Mouse (Mus musculus): Measurements from ENCODE around the gene Fnip2. TPM values are rescaled to one million over a fixed set of nuclear protein-coding genes. Genes with fewer than 3 reads are reported as not detected.
A peak's percentile ranks its signal among the peaks of the same experiment; 100 is the strongest.

Gene Fnip2
- polyA plus RNA-seq, 1 experiment = 0.36 TPM

GRCm38 (mm10) chr3:79555061-79555460, 12.5 kb downstream of the Fnip2 start:
- peaks cover 86% of the 10 kb centered on the region for H3K36me3 ChIP-seq (ENCODE audit: control insufficient read depth)
- no peaks in the 10 kb centered on the region for H3K27me3 ChIP-seq (ENCODE audit: control insufficient read depth)
- H3K9me3 ChIP-seq (ENCODE audit: control insufficient read depth, low read length) = no peaks in the 10 kb centered on the region
- peaks cover 49% of the 10 kb centered on the region for H3K4me1 ChIP-seq (ENCODE audit: control insufficient read depth)
- H3K4me3 ChIP-seq (replicated peaks) = no peak overlapping the region
- no peak for TF ChIP-seq TAL1 (IDR thresholded peaks at IDR 0.05; ENCODE audit: low read length)
- no peak for TF ChIP-seq GATA1 (IDR thresholded peaks at IDR 0.05; ENCODE audit: low read length)

- peaks cover 48% of the 10 kb centered on the region for H3K4me1 ChIP-seq (ENCODE audit: control insufficient read depth)
- H3K36me3 ChIP-seq (ENCODE audit: control insufficient read depth) = peaks cover 85% of the 10 kb centered on the region
- H3K27me3 ChIP-seq (ENCODE audit: control insufficient read depth) = no peaks in the 10 kb centered on the region
- no peak overlapping the region for H3K4me3 ChIP-seq (replicated peaks)
- no peak for TF ChIP-seq GATA1 (IDR thresholded peaks at IDR 0.05; ENCODE audit: low read length)
- no peak for TF ChIP-seq TAL1 (IDR thresholded peaks at IDR 0.05; ENCODE audit: low read length)
- H3K9me3 ChIP-seq (ENCODE audit: control insufficient read depth, low read length) = no peaks in the 10 kb centered on the region
These were observed 13.8 kb downstream of the Fnip2 start for GRCm38 (mm10) chr3:79553779-79554178.

- peaks cover 83% of the 10 kb centered on the region for H3K36me3 ChIP-seq (ENCODE audit: control insufficient read depth)
- TF ChIP-seq TAL1 (IDR thresholded peaks at IDR 0.05; ENCODE audit: low read length) = no peak
- no peak for TF ChIP-seq GATA1 (IDR thresholded peaks at IDR 0.05; ENCODE audit: low read length)
- no peaks in the 10 kb centered on the region for H3K9me3 ChIP-seq (ENCODE audit: control insufficient read depth, low read length)
- H3K27me3 ChIP-seq (ENCODE audit: control insufficient read depth) = no peaks in the 10 kb centered on the region
- no peak overlapping the region for H3K4me3 ChIP-seq (replicated peaks)
- H3K4me1 ChIP-seq (ENCODE audit: control insufficient read depth) = peaks cover 46% of the 10 kb centered on the region
These were observed 15.6 kb downstream of the Fnip2 start for GRCm38 (mm10) chr3:79551826-79552552.

DNA sequence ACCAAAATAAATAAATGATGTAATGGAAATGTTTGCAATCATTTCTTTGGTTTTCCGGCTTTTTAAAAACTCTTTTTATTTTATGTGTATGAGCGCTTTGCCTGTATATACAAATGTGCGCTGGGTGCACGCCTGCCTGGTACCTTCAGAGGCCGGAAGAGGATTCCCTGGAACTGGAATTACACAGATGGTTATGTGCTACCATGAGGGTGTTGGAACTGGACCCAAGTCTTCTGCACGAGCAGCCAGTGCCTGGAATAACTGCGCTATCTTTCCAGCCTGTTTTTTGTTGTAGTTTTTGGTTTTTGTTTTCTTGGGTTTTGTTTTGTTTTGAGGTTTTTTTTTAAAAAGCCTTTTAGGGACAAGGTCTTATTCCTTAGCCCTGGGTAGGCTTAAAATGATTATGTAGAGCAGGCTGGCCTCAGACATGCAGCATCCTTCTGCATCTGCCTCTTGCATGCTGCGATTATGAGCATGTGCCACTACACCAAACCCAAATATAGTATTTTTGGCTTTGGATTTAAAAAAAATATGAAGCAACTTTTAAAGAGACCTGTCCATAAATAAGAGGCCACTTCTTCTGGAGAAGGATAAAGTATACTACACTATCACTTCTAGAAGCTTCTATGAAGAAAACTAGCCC, 17.7 kb downstream of the Fnip2 start:
- Histone ChIP-seq H3K4me3 (replicated peaks) (no peak overlapping the region), H3K9me3 (ENCODE audit: control insufficient read depth, low read length) (no peaks in the 10 kb centered on the region), H3K36me3 (ENCODE audit: control insufficient read depth) (peaks cover 87% of the 10 kb centered on the region), H3K4me1 (ENCODE audit: control insufficient read depth) (peaks cover 40% of the 10 kb centered on the region), H3K27me3 (ENCODE audit: control insufficient read depth) (no peaks in the 10 kb centered on the region)
- TF ChIP-seq GATA1 (IDR thresholded peaks at IDR 0.05; ENCODE audit: low read length) = no peak
- no peak for TF ChIP-seq TAL1 (IDR thresholded peaks at IDR 0.05; ENCODE audit: low read length)

DNA sequence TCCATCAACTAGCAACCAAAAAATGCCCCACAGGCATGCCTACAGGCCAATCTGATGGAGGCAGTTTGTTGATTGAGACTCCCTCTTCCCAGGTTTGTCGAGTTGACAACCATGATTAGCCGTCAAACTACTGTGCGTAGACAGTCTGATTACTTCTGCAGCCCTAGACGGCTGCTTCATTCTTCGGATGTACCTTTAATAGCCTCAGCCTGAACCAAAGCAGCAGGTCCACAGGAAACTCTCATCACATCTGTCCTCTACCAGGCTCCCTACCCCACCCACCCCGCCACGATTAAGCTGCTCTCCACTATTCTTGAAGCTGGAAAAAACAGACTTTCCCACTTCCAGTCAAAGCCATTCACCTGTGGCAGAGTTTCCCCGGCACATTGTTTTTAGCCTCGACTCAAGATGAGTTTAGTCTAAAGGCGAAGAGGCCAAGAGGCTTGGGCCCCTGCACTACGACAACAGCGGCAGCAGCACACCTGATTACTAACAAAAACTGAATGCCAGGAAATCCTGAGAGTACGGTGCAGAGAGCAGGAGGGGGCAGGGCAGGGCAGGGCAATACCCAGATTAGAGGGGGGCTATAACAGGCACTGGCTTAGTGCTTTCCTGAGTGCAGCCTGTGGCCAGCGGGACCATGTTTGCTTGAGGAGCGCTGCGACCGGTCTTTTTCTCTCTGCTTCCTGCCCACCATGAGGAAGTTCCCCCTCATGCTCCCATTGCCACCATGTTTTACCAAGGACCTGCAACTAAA, 18.7 kb downstream of the Fnip2 start:
- TF ChIP-seq TAL1 (IDR thresholded peaks at IDR 0.05; ENCODE audit: low read length) = no peak
- no peak for TF ChIP-seq GATA1 (IDR thresholded peaks at IDR 0.05; ENCODE audit: low read length)
- Histone ChIP-seq H3K9me3 (ENCODE audit: control insufficient read depth, low read length) (no peaks in the 10 kb centered on the region), H3K36me3 (ENCODE audit: control insufficient read depth) (peaks cover 87% of the 10 kb centered on the region), H3K4me1 (ENCODE audit: control insufficient read depth) (peaks cover 41% of the 10 kb centered on the region), H3K4me3 (replicated peaks) (no peak overlapping the region), H3K27me3 (ENCODE audit: control insufficient read depth) (no peaks in the 10 kb centered on the region)

GRCm38 (mm10) chr3:79542585-79542984, 25.0 kb downstream of the Fnip2 start:
- peak overlapping the region; percentile 30 for H3K4me3 ChIP-seq (replicated peaks)

GRCm38 (mm10) chr3:79539656-79540055, 27.9 kb downstream of the Fnip2 start:
- no peaks in the 10 kb centered on the region for H3K9me3 ChIP-seq (ENCODE audit: control insufficient read depth, low read length)
- peaks cover 66% of the 10 kb centered on the region for H3K36me3 ChIP-seq (ENCODE audit: control insufficient read depth)
- peaks cover 68% of the 10 kb centered on the region for H3K4me1 ChIP-seq (ENCODE audit: control insufficient read depth)
- H3K4me3 ChIP-seq (replicated peaks) = no peak overlapping the region
- H3K27me3 ChIP-seq (ENCODE audit: control insufficient read depth) = no peaks in the 10 kb centered on the region
- TF ChIP-seq GATA1 (IDR thresholded peaks at IDR 0.05; ENCODE audit: low read length) = no peak
- no peak for TF ChIP-seq TAL1 (IDR thresholded peaks at IDR 0.05; ENCODE audit: low read length)

More at GRCm38 (mm10) chr3:79542585-79542984, 25.0 kb downstream of the Fnip2 start:
- Histone ChIP-seq H3K4me1 (ENCODE audit: control insufficient read depth) (peaks cover 52% of the 10 kb centered on the region), H3K36me3 (ENCODE audit: control insufficient read depth) (peaks cover 70% of the 10 kb centered on the region), H3K27me3 (ENCODE audit: control insufficient read depth) (no peaks in the 10 kb centered on the region), H3K9me3 (ENCODE audit: control insufficient read depth, low read length) (no peaks in the 10 kb centered on the region)
- TF ChIP-seq TAL1 (IDR thresholded peaks at IDR 0.05; ENCODE audit: low read length) (no peak), GATA1 (IDR thresholded peaks at IDR 0.05; ENCODE audit: low read length) (no peak)

DNA sequence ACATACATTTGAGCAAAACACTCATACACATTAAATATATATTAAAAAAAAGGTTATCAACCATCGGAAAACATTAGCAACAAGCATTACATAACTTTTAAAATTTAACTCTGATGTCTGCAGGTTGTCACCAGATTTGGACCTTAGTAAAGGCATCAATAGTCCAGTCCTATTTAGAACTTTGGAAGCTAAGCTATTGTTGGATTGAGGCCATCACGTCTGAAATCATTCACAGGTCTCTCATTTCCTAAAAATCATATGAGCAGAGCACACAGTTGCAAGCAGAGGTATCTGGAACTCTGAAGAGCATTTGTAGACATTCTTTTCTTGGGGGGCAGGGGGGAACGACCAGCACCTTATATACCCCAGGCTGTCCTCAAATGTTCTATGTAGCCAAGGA, 28.5 kb downstream of the Fnip2 start:
- Histone ChIP-seq H3K4me1 (ENCODE audit: control insufficient read depth) (peaks cover 66% of the 10 kb centered on the region), H3K27me3 (ENCODE audit: control insufficient read depth) (no peaks in the 10 kb centered on the region)
- no peak for TF ChIP-seq TAL1 (IDR thresholded peaks at IDR 0.05; ENCODE audit: low read length)
- TF ChIP-seq GATA1 (IDR thresholded peaks at IDR 0.05; ENCODE audit: low read length) = no peak

GRCm38 (mm10) chr3:79538342-79538741, 29.3 kb downstream of the Fnip2 start:
- no peaks in the 10 kb centered on the region for H3K9me3 ChIP-seq (ENCODE audit: control insufficient read depth, low read length)
- peaks cover 56% of the 10 kb centered on the region for H3K36me3 ChIP-seq (ENCODE audit: control insufficient read depth)
- H3K4me3 ChIP-seq (replicated peaks) = no peak overlapping the region
- no peaks in the 10 kb centered on the region for H3K27me3 ChIP-seq (ENCODE audit: control insufficient read depth)
- H3K4me1 ChIP-seq (ENCODE audit: control insufficient read depth) = peaks cover 58% of the 10 kb centered on the region
- TF ChIP-seq GATA1 (IDR thresholded peaks at IDR 0.05; ENCODE audit: low read length) = no peak

More for the DNA sequence above, 28.5 kb downstream of the Fnip2 start:
- H3K9me3 ChIP-seq (ENCODE audit: control insufficient read depth, low read length) = no peaks in the 10 kb centered on the region
- no peak overlapping the region for H3K4me3 ChIP-seq (replicated peaks)
- peaks cover 63% of the 10 kb centered on the region for H3K36me3 ChIP-seq (ENCODE audit: control insufficient read depth)
